Mouse (Mus musculus) lung, embryonic 15.5 days (tissue): ENCODE data around the gene Hook2. TPM values are rescaled to one million over a fixed set of nuclear protein-coding genes. Genes with fewer than 3 reads are reported as not detected.

Source experiments
- ATAC-seq: fragments of 200-750 bp; cut with Nextera tagmentation; 2 replicates; pipeline ENCODE4 v1.8.0; 2017; ENCODE audit warnings: moderate number of reproducible peaks, borderline replicate concordance; ENCODE audit not compliant: low FRiP score, low TSS enrichment; ENCODE audit errors: extremely low read depth
- H3K27ac ChIP-seq: fragments of 300-500 bp; sonication (generic); 2 replicates; pipeline ENCODE4 v1.5.1; 2015; ENCODE audit warnings: moderate library complexity, mild to moderate bottlenecking, inconsistent platforms
- H3K27me3 ChIP-seq: fragments of 300-500 bp; sonication (generic); 2 replicates; pipeline ENCODE4 v1.6.1; 2015; ENCODE audit warnings: inconsistent platforms
- H3K36me3 ChIP-seq: fragments of 300-500 bp; sonication (generic); 2 replicates; pipeline ENCODE4 v1.6.1; 2015; ENCODE audit warnings: inconsistent platforms
- H3K4me1 ChIP-seq: fragments of 300-500 bp; sonication (generic); 2 replicates; pipeline ENCODE4 v1.6.1; 2015; ENCODE audit warnings: inconsistent platforms
- H3K4me2 ChIP-seq: fragments of 300-500 bp; sonication (generic); 2 replicates; pipeline ENCODE4 v1.6.1; 2015; ENCODE audit warnings: inconsistent platforms, mild to moderate bottlenecking, moderate library complexity
- H3K4me3 ChIP-seq: fragments of 300-500 bp; sonication (generic); 2 replicates; pipeline ENCODE4 v1.5.1; 2015; ENCODE audit warnings: mild to moderate bottlenecking, inconsistent platforms
- H3K9ac ChIP-seq: fragments of 300-500 bp; sonication (generic); 2 replicates; pipeline ENCODE4 v1.6.1; 2015; ENCODE audit warnings: inconsistent platforms
- H3K9me3 ChIP-seq: fragments of 300-500 bp; sonication (generic); 2 replicates; pipeline ENCODE4 v1.6.1; 2016; ENCODE audit warnings: inconsistent platforms
- WGBS: fragments of 180-500 bp; shearing (Covaris S2); methylation state at CpG from one replicate; pipeline ENCODE4 v1.1.7; 2015; 5-methylcytosine and 5-hydroxymethylcytosine counted together
- polyA plus RNA-seq: library from polyadenylated mRNA; unstranded; fragments of >200 nt; fragmentation: Nextera tagmentation; extraction: Ambion mirVana; gene quantifications from 2 replicates; pipeline ENCODE4 v1.2.1, GENCODE M21; 2015

Gene Hook2
- polyA plus RNA-seq, 1 experiment from 2014 or later: 23.9 TPM

- Histone ChIP-seq H3K4me3 (no peak overlapping the region), H3K9ac (no peak overlapping the region), H3K9me3 (no peaks in the 10 kb centered on the region), H3K27me3 (0 out of 2 replicates have a peak, but pooled peaks cover 3% of the 10 kb centered on the region), H3K4me1 (peaks cover 80% of the 10 kb centered on the region), H3K36me3 (no peaks in the 10 kb centered on the region), H3K27ac (peak overlapping the region; percentile 93), H3K4me2 (no peak overlapping the region)
- WGBS: 53% methylated on average over 3 of the region's 3 CpGs
- ATAC-seq: no peak
Observed at GRCm38 (mm10) chr8:84982499-84983011, 7.8 kb upstream of the Hook2 start.

- Histone ChIP-seq H3K9me3 (no peaks in the 10 kb centered on the region), H3K9ac (peak overlapping the region; percentile 52), H3K4me3 (peak overlapping the region; percentile 49), H3K4me2 (peak overlapping the region; percentile 99), H3K27me3 (peaks cover 3% of the 10 kb centered on the region; the same call in 1 of the 2 replicates), H3K4me1 (peaks cover 70% of the 10 kb centered on the region), H3K27ac (peak overlapping the region; percentile 87), H3K36me3 (no peaks in the 10 kb centered on the region)
- 5% methylated on average over 16 of the region's 16 CpGs for WGBS
- ATAC-seq: peak; percentile 6; the same call in 1 of the 2 replicates
Observed at GRCm38 (mm10) chr8:84984294-84985048, 5.9 kb upstream of the Hook2 start.

- peak overlapping the region; percentile 49 for H3K4me3 ChIP-seq
- H3K9me3 ChIP-seq: no peaks in the 10 kb centered on the region
- no peaks in the 10 kb centered on the region for H3K36me3 ChIP-seq
- peaks cover 65% of the 10 kb centered on the region for H3K4me1 ChIP-seq
- peaks cover 3% of the 10 kb centered on the region; the same call in 1 of the 2 replicates for H3K27me3 ChIP-seq
- no peak for ATAC-seq
- H3K4me2 ChIP-seq: peak overlapping the region; percentile 99
- H3K27ac ChIP-seq: peak overlapping the region; percentile 87
- WGBS: under 1% methylated on average over 23 of the region's 23 CpGs
- peak overlapping the region; percentile 52 for H3K9ac ChIP-seq
Observed at GRCm38 (mm10) chr8:84985049-84985683, 5.2 kb upstream of the Hook2 start.

- ATAC-seq: peak; percentile 28
- Histone ChIP-seq H3K4me2 (peak overlapping the region; percentile 99), H3K4me1 (peaks cover 60% of the 10 kb centered on the region), H3K36me3 (no peaks in the 10 kb centered on the region), H3K4me3 (peak overlapping the region; percentile 49), H3K27me3 (peaks cover 3% of the 10 kb centered on the region; the same call in 1 of the 2 replicates), H3K27ac (peak overlapping the region; percentile 87), H3K9ac (peak overlapping the region; percentile 52), H3K9me3 (no peaks in the 10 kb centered on the region)
- 1% methylated on average over 53 of the region's 53 CpGs for WGBS
Observed at GRCm38 (mm10) chr8:84985684-84986378, 4.6 kb upstream of the Hook2 start.

- no peak overlapping the region for H3K9ac ChIP-seq
- H3K27ac ChIP-seq: peak overlapping the region; percentile 87
- H3K36me3 ChIP-seq: no peaks in the 10 kb centered on the region
- peaks cover 3% of the 10 kb centered on the region; the same call in 1 of the 2 replicates for H3K27me3 ChIP-seq
- H3K9me3 ChIP-seq: no peaks in the 10 kb centered on the region
- ATAC-seq: no peak
- peaks cover 60% of the 10 kb centered on the region for H3K4me1 ChIP-seq
- WGBS: 31% methylated on average over 8 of the region's 8 CpGs
- peak overlapping the region; percentile 49 for H3K4me3 ChIP-seq
- peak overlapping the region; percentile 99 for H3K4me2 ChIP-seq
Observed at GRCm38 (mm10) chr8:84986379-84986945, 3.9 kb upstream of the Hook2 start.

GRCm38 (mm10) chr8:84987388-84987787, 3.0 kb upstream of the Hook2 start:
- Histone ChIP-seq H3K27me3 (peaks cover 3% of the 10 kb centered on the region; the same call in 1 of the 2 replicates), H3K9ac (no peak overlapping the region), H3K27ac (no peak overlapping the region), H3K4me3 (no peak overlapping the region), H3K36me3 (no peaks in the 10 kb centered on the region), H3K4me1 (peaks cover 51% of the 10 kb centered on the region), H3K4me2 (no peak overlapping the region), H3K9me3 (no peaks in the 10 kb centered on the region)
- WGBS: 69% methylated on average over 5 of the region's 5 CpGs
- no peak for ATAC-seq

- no peak for ATAC-seq
- Histone ChIP-seq H3K4me2 (no peak overlapping the region), H3K4me3 (no peak overlapping the region), H3K4me1 (peaks cover 47% of the 10 kb centered on the region), H3K36me3 (no peaks in the 10 kb centered on the region), H3K9ac (no peak overlapping the region), H3K27ac (no peak overlapping the region), H3K27me3 (peaks cover 3% of the 10 kb centered on the region; the same call in 1 of the 2 replicates), H3K9me3 (no peaks in the 10 kb centered on the region)
- 55% methylated on average over 2 of the region's 2 CpGs for WGBS
Observed at GRCm38 (mm10) chr8:84987903-84988302, 2.5 kb upstream of the Hook2 start.

GRCm38 (mm10) chr8:84989311-84989731, 1.1 kb upstream of the Hook2 start:
- no peak for ATAC-seq
- H3K9ac ChIP-seq: no peak overlapping the region; the same call in 1 of the 2 replicates
- H3K4me2 ChIP-seq: peak overlapping the region; percentile 85
- H3K36me3 ChIP-seq: no peaks in the 10 kb centered on the region
- H3K27me3 ChIP-seq: peaks cover 4% of the 10 kb centered on the region; the same call in 1 of the 2 replicates
- H3K4me3 ChIP-seq: peak overlapping the region; percentile 53
- H3K9me3 ChIP-seq: no peaks in the 10 kb centered on the region
- 15% methylated on average over 15 of the region's 15 CpGs for WGBS
- H3K27ac ChIP-seq: peak overlapping the region; percentile 83
- H3K4me1 ChIP-seq: peaks cover 40% of the 10 kb centered on the region

GRCm38 (mm10) chr8:84989810-84990209, 593 bp upstream of the Hook2 start:
- under 1% methylated on average over 15 of the region's 15 CpGs for WGBS
- Histone ChIP-seq H3K9me3 (no peaks in the 10 kb centered on the region), H3K4me3 (peak overlapping the region; percentile 53), H3K9ac (peak overlapping the region; percentile 59), H3K27ac (peak overlapping the region; percentile 83), H3K27me3 (peaks cover 6% of the 10 kb centered on the region; the same call in 1 of the 2 replicates), H3K4me2 (peak overlapping the region; percentile 85), H3K4me1 (peaks cover 35% of the 10 kb centered on the region), H3K36me3 (no peaks in the 10 kb centered on the region)
- ATAC-seq: peak; percentile 60; the same call in 1 of the 2 replicates

GRCm38 (mm10) chr8:84990836-84991235, 433 bp downstream of the Hook2 start:
- Histone ChIP-seq H3K36me3 (no peaks in the 10 kb centered on the region), H3K4me3 (peak overlapping the region; percentile 53), H3K27me3 (peaks cover 6% of the 10 kb centered on the region; the same call in 1 of the 2 replicates), H3K4me2 (peak overlapping the region; percentile 85), H3K4me1 (peaks cover 25% of the 10 kb centered on the region), H3K27ac (peak overlapping the region; percentile 83), H3K9ac (peak overlapping the region; percentile 62), H3K9me3 (no peaks in the 10 kb centered on the region)
- WGBS: 1% methylated on average over 15 of the region's 15 CpGs
- peak; percentile 69 for ATAC-seq

- Histone ChIP-seq H3K9me3 (no peaks in the 10 kb centered on the region), H3K9ac (no peak overlapping the region), H3K4me1 (peaks cover 15% of the 10 kb centered on the region), H3K4me3 (no peak overlapping the region), H3K27me3 (0 out of 2 replicates have a peak, but pooled peaks cover 7% of the 10 kb centered on the region), H3K4me2 (no peak overlapping the region), H3K36me3 (no peaks in the 10 kb centered on the region), H3K27ac (no peak overlapping the region)
- ATAC-seq: no peak
- WGBS: 89% methylated on average over 9 of the region's 9 CpGs
Observed at GRCm38 (mm10) chr8:84994375-84994774, 4.0 kb downstream of the Hook2 start.
